Mouse (Mus musculus) heart, embryonic 13.5 days (tissue): ENCODE results near the gene Yeats4. TPM values are rescaled to one million over a fixed set of nuclear protein-coding genes. Genes with fewer than 3 reads are reported as not detected.
"Not testable (repeated sequence)": the region's sequence is repeated elsewhere in the genome, so short reads cannot be mapped to it uniquely, and the experiment has no call there.

ENCODE experiments used
- ATAC-seq: fragments of 200-750 bp; cut with Nextera tagmentation; 2 replicates; pipeline ENCODE4 v1.8.0; 2017; ENCODE audit warnings: moderate TSS enrichment; ENCODE audit not compliant: insufficient number of reproducible peaks, low FRiP score, low TSS enrichment; ENCODE audit errors: extremely low read depth
- H3K27ac ChIP-seq: fragments of 300-500 bp; sonication (generic); replicated peaks from 2 replicates; pipeline ENCODE4 v1.5.1; 2015; ENCODE audit warnings: moderate library complexity, mild to moderate bottlenecking, inconsistent platforms
- H3K27me3 ChIP-seq: fragments of 300-500 bp; sonication (generic); replicated peaks from 2 replicates; pipeline ENCODE4 v1.6.1; 2015; ENCODE audit warnings: mild to moderate bottlenecking, inconsistent platforms
- H3K36me3 ChIP-seq: fragments of 300-500 bp; sonication (generic); 2 replicates; pipeline ENCODE4 v1.6.1; 2015; ENCODE audit warnings: mild to moderate bottlenecking, inconsistent platforms
- H3K4me1 ChIP-seq: fragments of 300-500 bp; sonication (generic); 2 replicates; pipeline ENCODE4 v1.6.1; 2015; ENCODE audit warnings: inconsistent platforms
- H3K4me2 ChIP-seq: fragments of 300-500 bp; sonication (generic); 2 replicates; pipeline ENCODE4 v1.6.1; 2015; ENCODE audit warnings: inconsistent platforms, mild to moderate bottlenecking, moderate library complexity
- H3K4me3 ChIP-seq: fragments of 300-500 bp; sonication (generic); 2 replicates; pipeline ENCODE4 v1.5.1; 2015; ENCODE audit warnings: moderate library complexity, mild to moderate bottlenecking, inconsistent platforms
- H3K9ac ChIP-seq: fragments of 300-500 bp; sonication (generic); 2 replicates; pipeline ENCODE4 v1.6.1; 2015; ENCODE audit warnings: inconsistent platforms, mild to moderate bottlenecking, moderate library complexity
- H3K9me3 ChIP-seq: fragments of 300-500 bp; sonication (generic); 2 replicates; pipeline ENCODE4 v1.6.1; 2016; ENCODE audit warnings: inconsistent platforms
- WGBS: fragments of 180-500 bp; shearing (Covaris S2); methylation state at CpG from one replicate; pipeline ENCODE4 v1.1.7; 2015; ENCODE audit warnings: mixed read lengths; 5-methylcytosine and 5-hydroxymethylcytosine counted together
- polyA plus RNA-seq: library from polyadenylated mRNA; unstranded; fragments of >200 nt; fragmentation: Nextera tagmentation; extraction: Ambion mirVana; gene quantifications from 2 replicates; pipeline ENCODE4 v1.2.1, GENCODE M21; 2015

Yeats4 gene
- polyA plus RNA-seq, 1 experiment from 2014 or later, result 46.6 TPM

- Histone ChIP-seq H3K36me3 (peaks cover 90% of the 10 kb centered on the region), H3K4me3 (no peak overlapping the region), H3K4me2 (no peak overlapping the region), H3K4me1 (peaks cover 8% of the 10 kb centered on the region), H3K27ac (no peak overlapping the region), H3K27me3 (no peaks in the 10 kb centered on the region), H3K9ac (no peak overlapping the region), H3K9me3 (no peaks in the 10 kb centered on the region)
- no peak for ATAC-seq
- WGBS, result 96% methylated on average over 8 of the region's 8 CpGs
Observed at GRCm38 (mm10) chr10:117218351-117218750, 6.0 kb downstream of the Yeats4 start.

- Histone ChIP-seq H3K4me1 (no peaks in the 10 kb centered on the region), H3K36me3 (peaks cover 91% of the 10 kb centered on the region), H3K27ac (no peak overlapping the region), H3K4me2 (no peak overlapping the region), H3K4me3 (no peak overlapping the region), H3K27me3 (no peaks in the 10 kb centered on the region), H3K9me3 (no peaks in the 10 kb centered on the region), H3K9ac (no peak overlapping the region)
- no peak for ATAC-seq
- WGBS, result 82% methylated on average over 20 of the region's 20 CpGs
Observed at GRCm38 (mm10) chr10:117217246-117217840, 7.0 kb downstream of the Yeats4 start.

GRCm38 (mm10) chr10:117216793-117217192 lies 7.5 kb downstream of the Yeats4 start:
- H3K27ac ChIP-seq, result no peak overlapping the region
- no peak overlapping the region for H3K4me2 ChIP-seq
- ATAC-seq, result no peak
- H3K27me3 ChIP-seq, result no peaks in the 10 kb centered on the region
- H3K9me3 ChIP-seq, result no peaks in the 10 kb centered on the region
- H3K4me3 ChIP-seq, result no peak overlapping the region
- WGBS, result 65% methylated on average over 5 of the region's 5 CpGs
- H3K4me1 ChIP-seq, result no peaks in the 10 kb centered on the region
- H3K9ac ChIP-seq, result no peak overlapping the region
- H3K36me3 ChIP-seq, result peaks cover 88% of the 10 kb centered on the region

GRCm38 (mm10) chr10:117216132-117216495 lies 8.2 kb downstream of the Yeats4 start:
- H3K36me3 ChIP-seq, result peaks cover 87% of the 10 kb centered on the region
- no peaks in the 10 kb centered on the region for H3K9me3 ChIP-seq
- peaks cover 1% of the 10 kb centered on the region for H3K4me1 ChIP-seq
- H3K27me3 ChIP-seq, result no peaks in the 10 kb centered on the region
- no peak overlapping the region for H3K27ac ChIP-seq
- 95% methylated on average over 9 of the region's 9 CpGs for WGBS
- H3K4me2 ChIP-seq, result no peak overlapping the region
- no peak overlapping the region for H3K9ac ChIP-seq
- no peak for ATAC-seq
- no peak overlapping the region for H3K4me3 ChIP-seq

GRCm38 (mm10) chr10:117215409-117216131 lies 8.7 kb downstream of the Yeats4 start:
- H3K27ac ChIP-seq, result no peak overlapping the region
- no peaks in the 10 kb centered on the region for H3K9me3 ChIP-seq
- no peak overlapping the region for H3K4me2 ChIP-seq
- WGBS, result 87% methylated on average over 25 of the region's 25 CpGs
- H3K4me3 ChIP-seq, result no peak overlapping the region
- H3K27me3 ChIP-seq, result no peaks in the 10 kb centered on the region
- peaks cover 81% of the 10 kb centered on the region for H3K36me3 ChIP-seq
- no peak overlapping the region for H3K9ac ChIP-seq
- ATAC-seq, result no peak
- H3K4me1 ChIP-seq, result peaks cover 7% of the 10 kb centered on the region

- Histone ChIP-seq H3K27me3 (no peaks in the 10 kb centered on the region), H3K9ac (no peak overlapping the region), H3K27ac (peak overlapping the region; percentile 46), H3K4me3 (no peak overlapping the region), H3K4me2 (no peak overlapping the region), H3K36me3 (peaks cover 39% of the 10 kb centered on the region), H3K9me3 (no peaks in the 10 kb centered on the region), H3K4me1 (peaks cover 21% of the 10 kb centered on the region)
- no peak for ATAC-seq
- WGBS, result 77% methylated on average over 6 of the region's 6 CpGs
Observed at GRCm38 (mm10) chr10:117211023-117211422, 13.3 kb downstream of the Yeats4 start.

GRCm38 (mm10) chr10:117209469-117209938 lies 14.8 kb downstream of the Yeats4 start:
- H3K27ac ChIP-seq, result no peak overlapping the region
- peaks cover 21% of the 10 kb centered on the region for H3K4me1 ChIP-seq
- H3K4me2 ChIP-seq, result peak overlapping the region; percentile 67
- no peaks in the 10 kb centered on the region for H3K27me3 ChIP-seq
- H3K9me3 ChIP-seq, result no peaks in the 10 kb centered on the region
- 0 out of 2 replicates have a peak, but pooled peaks have one; percentile 17 for ATAC-seq
- H3K9ac ChIP-seq, result peak overlapping the region; percentile 76
- H3K36me3 ChIP-seq, result peaks cover 24% of the 10 kb centered on the region
- 16% methylated on average over 11 of the region's 11 CpGs for WGBS
- H3K4me3 ChIP-seq, result peak overlapping the region; percentile 44

- not testable (repeated sequence) for H3K27ac ChIP-seq, H3K4me3 ChIP-seq, H3K27me3 ChIP-seq, H3K9ac ChIP-seq, ATAC-seq, H3K4me2 ChIP-seq, H3K9me3 ChIP-seq
- WGBS, result 78% methylated on average over 6 of the region's 6 CpGs
- peaks cover 16% of the 10 kb centered on the region for H3K36me3 ChIP-seq
- H3K4me1 ChIP-seq, result peaks cover 21% of the 10 kb centered on the region
Observed at GRCm38 (mm10) chr10:117208787-117209186, 15.5 kb downstream of the Yeats4 start.

GRCm38 (mm10) chr10:117208221-117208620 lies 16.1 kb downstream of the Yeats4 start:
- 83% methylated on average over 15 of the region's 15 CpGs for whole genome bisulfite sequencing
- H3K4me2 ChIP-seq, result no peak overlapping the region
- H3K36me3 ChIP-seq, result peaks cover 13% of the 10 kb centered on the region
- H3K4me1 ChIP-seq, result peaks cover 27% of the 10 kb centered on the region
- no peak for ATAC-seq
- no peaks in the 10 kb centered on the region for H3K9me3 ChIP-seq
- no peak overlapping the region for H3K9ac ChIP-seq
- H3K27me3 ChIP-seq, result no peaks in the 10 kb centered on the region
- no peak overlapping the region for H3K4me3 ChIP-seq
- H3K27ac ChIP-seq, result no peak overlapping the region

GRCm38 (mm10) chr10:117206070-117206469 lies 18.2 kb downstream of the Yeats4 start:
- no peaks in the 10 kb centered on the region for H3K9me3 ChIP-seq
- no peak overlapping the region for H3K4me3 ChIP-seq
- no peak for ATAC-seq
- H3K27ac ChIP-seq, result no peak overlapping the region
- H3K4me1 ChIP-seq, result peaks cover 35% of the 10 kb centered on the region
- whole genome bisulfite sequencing, result 85% methylated on average over 3 of the region's 3 CpGs
- no peaks in the 10 kb centered on the region for H3K36me3 ChIP-seq
- H3K9ac ChIP-seq, result no peak overlapping the region
- no peaks in the 10 kb centered on the region for H3K27me3 ChIP-seq
- H3K4me2 ChIP-seq, result no peak overlapping the region

- Histone ChIP-seq H3K27ac (no peak overlapping the region), H3K4me1 (peaks cover 24% of the 10 kb centered on the region), H3K27me3 (no peaks in the 10 kb centered on the region), H3K4me2 (peak overlapping the region; percentile 31; the same call in 1 of the 2 replicates), H3K9ac (no peak overlapping the region), H3K4me3 (no peak overlapping the region), H3K36me3 (no peaks in the 10 kb centered on the region), H3K9me3 (no peaks in the 10 kb centered on the region)
- WGBS, result 63% methylated on average over 2 of the region's 2 CpGs
- ATAC-seq, result no peak
Observed at GRCm38 (mm10) chr10:117203558-117203981, 20.7 kb downstream of the Yeats4 start.
